Mouse (Mus musculus): ENCODE data around the gene Tex36. TPM values are rescaled to one million over a fixed set of nuclear protein-coding genes. Genes with fewer than 3 reads are reported as not detected.

The Tex36 gene
- polyA plus RNA-seq, 1 experiment from 2014 or later = not detected

DNA sequence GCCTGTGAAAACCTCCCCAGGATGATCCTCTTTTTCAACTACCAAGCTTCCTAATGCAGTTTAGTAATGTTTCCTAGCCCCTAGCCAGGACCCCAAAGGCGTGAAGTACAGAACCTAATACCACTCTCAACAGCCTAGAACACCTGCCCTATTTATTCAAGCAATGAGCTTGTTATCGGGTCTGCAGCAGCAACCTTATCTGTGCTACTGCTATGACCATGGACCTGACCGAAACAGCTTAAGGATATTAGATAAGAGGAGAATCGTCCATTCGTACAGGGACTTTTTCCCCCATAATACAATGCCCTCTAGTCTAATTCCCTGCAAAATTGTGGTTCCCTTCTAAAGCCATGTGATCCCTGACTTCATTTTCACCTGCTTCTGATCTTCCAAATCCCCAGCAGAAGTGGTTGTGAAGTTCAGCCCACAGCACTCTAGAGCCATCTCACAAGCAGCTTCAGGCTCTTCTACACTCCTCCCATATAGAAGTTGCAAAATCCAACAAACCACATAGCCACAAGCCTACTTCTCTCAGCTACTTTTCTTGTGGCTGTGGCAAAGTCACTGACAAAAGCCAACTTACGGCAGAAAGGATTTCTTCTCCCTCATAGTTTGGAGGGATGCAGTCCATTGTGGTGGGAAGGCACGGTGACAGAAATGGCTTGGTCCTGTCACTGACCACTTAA, 49.5 kb downstream of the Tex36 start:
- H3K27ac ChIP-seq (replicated peaks) = no peak overlapping the region
- no peak for ATAC-seq (ENCODE audit: extremely low read depth, insufficient number of reproducible peaks, low FRiP score, low TSS enrichment)
- H3K27me3 ChIP-seq (replicated peaks) = no peaks in the 10 kb centered on the region
- H3K4me1 ChIP-seq = no peaks in the 10 kb centered on the region
- H3K4me2 ChIP-seq = no peak overlapping the region
- no peak overlapping the region for H3K4me3 ChIP-seq
- 64% methylated on average over 7 of the region's 7 CpGs for WGBS
- no peaks in the 10 kb centered on the region for H3K36me3 ChIP-seq
- H3K9me3 ChIP-seq = no peaks in the 10 kb centered on the region
- H3K9ac ChIP-seq = no peak overlapping the region

DNA sequence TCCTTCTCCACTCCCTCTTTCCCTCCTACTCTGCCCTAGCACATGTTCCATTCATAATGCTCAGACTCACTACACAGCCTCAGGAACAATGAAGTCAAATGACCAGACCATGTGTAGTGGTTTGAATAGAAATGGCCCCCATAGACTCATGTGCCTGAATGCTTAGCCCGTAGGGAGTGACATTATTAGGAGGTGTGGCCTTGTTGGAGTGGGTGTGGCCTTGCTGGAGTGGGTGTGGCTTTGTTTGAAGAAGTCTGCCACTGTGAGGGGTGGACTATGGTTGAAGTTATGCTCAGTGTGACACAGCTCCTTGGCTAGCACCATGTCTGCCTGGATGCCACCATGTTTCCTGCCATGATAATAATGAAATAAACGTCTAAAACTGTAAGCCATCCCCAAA, 51.0 kb downstream of the Tex36 start:
- H3K27ac ChIP-seq (replicated peaks) = no peak overlapping the region
- 58% methylated on average over 2 of the region's 2 CpGs for WGBS
- ATAC-seq (ENCODE audit: extremely low read depth, insufficient number of reproducible peaks, low FRiP score, low TSS enrichment) = no peak
- no peak overlapping the region for H3K4me2 ChIP-seq
- H3K27me3 ChIP-seq (replicated peaks) = no peaks in the 10 kb centered on the region
- no peaks in the 10 kb centered on the region for H3K9me3 ChIP-seq
- no peak overlapping the region for H3K9ac ChIP-seq
- H3K36me3 ChIP-seq = no peaks in the 10 kb centered on the region
- no peaks in the 10 kb centered on the region for H3K4me1 ChIP-seq
- no peak overlapping the region for H3K4me3 ChIP-seq

- no peak overlapping the region for H3K27ac ChIP-seq (replicated peaks)
Measured at GRCm38 (mm10) chr7:133548434-133548833, 53.5 kb downstream of the Tex36 start.

GRCm38 (mm10) chr7:133545631-133546030, 56.3 kb downstream of the Tex36 start:
- Histone ChIP-seq H3K4me3 (no peak overlapping the region), H3K27ac (replicated peaks) (no peak overlapping the region), H3K36me3 (no peaks in the 10 kb centered on the region), H3K27me3 (replicated peaks) (no peaks in the 10 kb centered on the region), H3K9me3 (no peaks in the 10 kb centered on the region), H3K4me1 (no peaks in the 10 kb centered on the region), H3K9ac (no peak overlapping the region), H3K4me2 (no peak overlapping the region)
- WGBS = 75% methylated on average over 3 of the region's 3 CpGs
- ATAC-seq (ENCODE audit: extremely low read depth, insufficient number of reproducible peaks, low FRiP score, low TSS enrichment) = no peak

More at GRCm38 (mm10) chr7:133548434-133548833, 53.5 kb downstream of the Tex36 start:
- Histone ChIP-seq H3K4me2 (no peak overlapping the region), H3K4me1 (no peaks in the 10 kb centered on the region), H3K4me3 (no peak overlapping the region), H3K9ac (no peak overlapping the region), H3K9me3 (no peaks in the 10 kb centered on the region), H3K36me3 (no peaks in the 10 kb centered on the region), H3K27me3 (replicated peaks) (no peaks in the 10 kb centered on the region)
- 55% methylated on average over 4 of the region's 4 CpGs for WGBS
- ATAC-seq (ENCODE audit: extremely low read depth, insufficient number of reproducible peaks, low FRiP score, low TSS enrichment) = no peak

- no peak for ATAC-seq (ENCODE audit: extremely low read depth, insufficient number of reproducible peaks, low FRiP score, low TSS enrichment)
- H3K9ac ChIP-seq = no peak overlapping the region
- WGBS = 50% methylated on average over 2 of the region's 2 CpGs
- no peaks in the 10 kb centered on the region for H3K9me3 ChIP-seq
- no peak overlapping the region for H3K4me2 ChIP-seq
- H3K27ac ChIP-seq (replicated peaks) = no peak overlapping the region
- no peaks in the 10 kb centered on the region for H3K27me3 ChIP-seq (replicated peaks)
- no peaks in the 10 kb centered on the region for H3K36me3 ChIP-seq
- no peak overlapping the region for H3K4me3 ChIP-seq
- H3K4me1 ChIP-seq = peaks cover 2% of the 10 kb centered on the region; the same call in 1 of the 2 replicates
Measured at GRCm38 (mm10) chr7:133544966-133545365, 57.0 kb downstream of the Tex36 start.

DNA sequence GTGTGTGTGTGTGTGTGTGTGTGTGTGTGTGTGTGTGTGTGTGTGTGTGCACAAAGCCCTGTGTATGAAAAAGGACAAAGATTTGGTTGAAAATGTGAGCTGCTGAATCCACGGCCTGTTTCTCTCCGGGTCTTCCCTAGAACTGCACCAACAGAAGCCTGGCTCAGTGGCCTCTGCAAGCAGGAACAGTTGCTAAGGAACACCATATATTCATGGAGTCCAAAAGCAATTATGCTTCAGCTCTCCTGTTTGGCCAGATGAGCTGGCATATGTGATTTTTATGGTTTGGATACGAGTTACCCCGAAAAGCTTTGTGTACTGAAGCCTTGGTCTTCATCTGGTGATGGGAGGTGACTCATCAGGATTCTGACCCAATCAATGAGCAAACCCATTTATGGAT, 58.8 kb downstream of the Tex36 start:
- Histone ChIP-seq H3K9ac (no peak overlapping the region), H3K4me3 (no peak overlapping the region), H3K27me3 (replicated peaks) (no peaks in the 10 kb centered on the region), H3K36me3 (no peaks in the 10 kb centered on the region), H3K4me2 (no peak overlapping the region), H3K27ac (replicated peaks) (no peak overlapping the region), H3K9me3 (no peaks in the 10 kb centered on the region), H3K4me1 (peaks cover 3% of the 10 kb centered on the region; the same call in 1 of the 2 replicates)
- 88% methylated on average over 4 of the region's 4 CpGs for WGBS
- ATAC-seq (ENCODE audit: extremely low read depth, insufficient number of reproducible peaks, low FRiP score, low TSS enrichment) = no peak

- H3K27ac ChIP-seq (replicated peaks) = no peak overlapping the region
- no peaks in the 10 kb centered on the region for H3K36me3 ChIP-seq
- H3K4me1 ChIP-seq = peaks cover 3% of the 10 kb centered on the region; the same call in 1 of the 2 replicates
- no peaks in the 10 kb centered on the region for H3K27me3 ChIP-seq (replicated peaks)
- whole genome bisulfite sequencing = 73% methylated on average over 4 of the region's 4 CpGs
- H3K4me3 ChIP-seq = no peak overlapping the region
- no peaks in the 10 kb centered on the region for H3K9me3 ChIP-seq
- no peak for ATAC-seq (ENCODE audit: extremely low read depth, insufficient number of reproducible peaks, low FRiP score, low TSS enrichment)
- H3K4me2 ChIP-seq = no peak overlapping the region
- H3K9ac ChIP-seq = no peak overlapping the region
Measured at GRCm38 (mm10) chr7:133537366-133537765, 64.6 kb downstream of the Tex36 start.

Other genes with a start within 250 kb of the Tex36 start
- 10.4 and 11.7 TPM in 2 replicates for gene Edrf1, start 35.4 kb upstream of the Tex36 start, polyA plus RNA-seq (2015; fragmentation: Nextera tagmentation; extraction: Ambion mirVana)
- not detected in 2 replicates for gene Mmp21, start 77.9 kb upstream of the Tex36 start, polyA plus RNA-seq (2015; fragmentation: Nextera tagmentation; extraction: Ambion mirVana)
- gene Bccip, start 107.2 kb upstream of the Tex36 start, polyA plus RNA-seq (2015; fragmentation: Nextera tagmentation; extraction: Ambion mirVana) = 81.7 and 88.8 TPM in 2 replicates
- gene Uros, start 107.9 kb upstream of the Tex36 start, polyA plus RNA-seq (2015; fragmentation: Nextera tagmentation; extraction: Ambion mirVana) = 29.5 and 34.2 TPM in 2 replicates
- 0.11 TPM in 1 of 2 replicates, not detected in the other for gene Fank1, start 174.7 kb upstream of the Tex36 start, polyA plus RNA-seq (2015; fragmentation: Nextera tagmentation; extraction: Ambion mirVana)
- 27.9 and 29.4 TPM in 2 replicates for gene Dhx32, start 180.6 kb upstream of the Tex36 start, polyA plus RNA-seq (2015; fragmentation: Nextera tagmentation; extraction: Ambion mirVana)

All from heart, embryonic 13.5 days (tissue).